Mouse (Mus musculus) layer of hippocampus, adult 9-10 months (tissue): ENCODE results near the gene Crybb1.

ENCODE experiments used
- DNase-seq: peaks from one replicate; pipeline ENCODE4 v3.0.0; 2022; ENCODE audit warnings: low spot score

Crybb1 gene

GRCm38 (mm10) chr5:112255426-112255825 is at the start of gene Crybb1:
TSS of gene Crybb1 (plus strand) at chr5:112255815.
- no peak for DNase-seq

GRCm38 (mm10) chr5:112206543-112207255 is 48.9 kb upstream of the Crybb1 start:
- DNase-seq = no peak

GRCm38 (mm10) chr5:112208321-112208720 is 47.3 kb upstream of the Crybb1 start:
- no peak for DNase-seq

- DNase-seq = no peak
Observed at GRCm38 (mm10) chr5:112210104-112210503, 45.5 kb upstream of the Crybb1 start.

- no peak for DNase-seq
Observed at GRCm38 (mm10) chr5:112211911-112212310, 43.7 kb upstream of the Crybb1 start.

- no peak for DNase-seq
Observed at GRCm38 (mm10) chr5:112212711-112213264, 42.8 kb upstream of the Crybb1 start.

GRCm38 (mm10) chr5:112213331-112214240 is 42.0 kb upstream of the Crybb1 start:
- DNase-seq = no peak

GRCm38 (mm10) chr5:112214419-112214818 is 41.2 kb upstream of the Crybb1 start:
- DNase-seq = no peak

GRCm38 (mm10) chr5:112215291-112215751 is 40.3 kb upstream of the Crybb1 start:
- no peak for DNase-seq

- DNase-seq = no peak
Observed at GRCm38 (mm10) chr5:112215801-112216251, 39.8 kb upstream of the Crybb1 start.

- no peak for DNase-seq
Observed at GRCm38 (mm10) chr5:112216335-112216734, 39.3 kb upstream of the Crybb1 start.

GRCm38 (mm10) chr5:112217031-112217430 is 38.6 kb upstream of the Crybb1 start:
- no peak for DNase-seq

- no peak for DNase-seq
Observed at GRCm38 (mm10) chr5:112218679-112219078, 36.9 kb upstream of the Crybb1 start.

- DNase-seq = no peak
Observed at GRCm38 (mm10) chr5:112219398-112219797, 36.2 kb upstream of the Crybb1 start.

- DNase-seq = no peak
Observed at GRCm38 (mm10) chr5:112220203-112220602, 35.4 kb upstream of the Crybb1 start.

GRCm38 (mm10) chr5:112225591-112225990 is 30.0 kb upstream of the Crybb1 start:
- DNase-seq = no peak

- no peak for DNase-seq
Observed at GRCm38 (mm10) chr5:112227354-112227753, 28.3 kb upstream of the Crybb1 start.

- no peak for DNase-seq
Observed at GRCm38 (mm10) chr5:112227898-112228239, 27.7 kb upstream of the Crybb1 start.

GRCm38 (mm10) chr5:112228240-112229076 is 27.2 kb upstream of the Crybb1 start:
- no peak for DNase-seq

GRCm38 (mm10) chr5:112235806-112236205 is 19.8 kb upstream of the Crybb1 start:
- no peak for DNase-seq

GRCm38 (mm10) chr5:112236631-112237030 is 19.0 kb upstream of the Crybb1 start:
- no peak for DNase-seq

GRCm38 (mm10) chr5:112237439-112237838 is 18.2 kb upstream of the Crybb1 start:
- no peak for DNase-seq
